Mouse (Mus musculus) layer of hippocampus, postnatal 25 days (tissue): ENCODE results near the gene Tpm1. TPM values are rescaled to one million over a fixed set of nuclear protein-coding genes. Genes with fewer than 3 reads are reported as not detected.

Experiments
- DNase-seq, 2 experiments: peaks; one replicate each; pipeline ENCODE4 v3.0.0; 2022; ENCODE audit warnings: mixed read lengths in 2 of 2, low spot score in 1 of 2; ENCODE audit errors: extremely low spot score in 1 of 2
- total RNA-seq, 2 experiments: library from RNA; stranded (reverse); gene quantifications; 2 replicates each; pipeline ENCODE4 v1.2.3; 2021

Tpm1 gene
- total RNA-seq, 2 experiments from 2014 or later, result 246 to 257 TPM

- DNase-seq, result no peak
Observed at GRCm38 (mm10) chr9:67047606-67048482, 1.4 kb downstream of the Tpm1 start.

- DNase-seq, result no peak
Observed at GRCm38 (mm10) chr9:67046881-67047605, 2.2 kb downstream of the Tpm1 start.

GRCm38 (mm10) chr9:67045966-67046602 lies 3.1 kb downstream of the Tpm1 start:
- DNase-seq, result no peak

GRCm38 (mm10) chr9:67045306-67045675 lies 3.9 kb downstream of the Tpm1 start:
- DNase-seq, result no peak

GRCm38 (mm10) chr9:67044551-67045305 lies 4.5 kb downstream of the Tpm1 start:
- DNase-seq, result peak; percentile 30 to 45

- peak; percentile 99 to 100 for DNase-seq
Observed at GRCm38 (mm10) chr9:67043231-67044199, 5.7 kb downstream of the Tpm1 start.

GRCm38 (mm10) chr9:67042813-67043207 lies 6.4 kb downstream of the Tpm1 start:
- no peak for DNase-seq

GRCm38 (mm10) chr9:67041840-67042812 lies 7.1 kb downstream of the Tpm1 start:
- DNase-seq, result no peak

GRCm38 (mm10) chr9:67040963-67041839 lies 8.0 kb downstream of the Tpm1 start:
- no peak for DNase-seq

GRCm38 (mm10) chr9:67039867-67040266 lies 9.3 kb downstream of the Tpm1 start:
- no peak for DNase-seq

GRCm38 (mm10) chr9:67038686-67039085 lies 10.5 kb downstream of the Tpm1 start:
- no peak for DNase-seq

- no peak for DNase-seq
Observed at GRCm38 (mm10) chr9:67037666-67038065, 11.5 kb downstream of the Tpm1 start.

- no peak for DNase-seq
Observed at GRCm38 (mm10) chr9:67036527-67037118, 12.6 kb downstream of the Tpm1 start.

- DNase-seq, result peak; percentile 50 to 62
Observed at GRCm38 (mm10) chr9:67035957-67036451, 13.2 kb downstream of the Tpm1 start.

GRCm38 (mm10) chr9:67034677-67035076 lies 14.5 kb downstream of the Tpm1 start:
- DNase-seq, result no peak

GRCm38 (mm10) chr9:67033016-67033415 lies 16.2 kb downstream of the Tpm1 start:
- no peak for DNase-seq

- DNase-seq, result no peak
Observed at GRCm38 (mm10) chr9:67032611-67033010, 16.6 kb downstream of the Tpm1 start.
